Mouse (Mus musculus): ENCODE data around the gene Enthd1.

The Enthd1 gene

GRCm38 (mm10) chr15:80572811-80573520, 8.0 kb upstream of the Enthd1 start:
- DNase-seq = no peak

GRCm38 (mm10) chr15:80572291-80572690, 7.3 kb upstream of the Enthd1 start, which contains the start of gene Grap2:
Gene Grap2, plus strand, starts transcription at chr15:80572594.
- no peak for DNase-seq

GRCm38 (mm10) chr15:80571611-80572010, 6.7 kb upstream of the Enthd1 start:
- DNase-seq = no peak

GRCm38 (mm10) chr15:80570226-80570625, 5.3 kb upstream of the Enthd1 start:
- DNase-seq = no peak

DNA sequence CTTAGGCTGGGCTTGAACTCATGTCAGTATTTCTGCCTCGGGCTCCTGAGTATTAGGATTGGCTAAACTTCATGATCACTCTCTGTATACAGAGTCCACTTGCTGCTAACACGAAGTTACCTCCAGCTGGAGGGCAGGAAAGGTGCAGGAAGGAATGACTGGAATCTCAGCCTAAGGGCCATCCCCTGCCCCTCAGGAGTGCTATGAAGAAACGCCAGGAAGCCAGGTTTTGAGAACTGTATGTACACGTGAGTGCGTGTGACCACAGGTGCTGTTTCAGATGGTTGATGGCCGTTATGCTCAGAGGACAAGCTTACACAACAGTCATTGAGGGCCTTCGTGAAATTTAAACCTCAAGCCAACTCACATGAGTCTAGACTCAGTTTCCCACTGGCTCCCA, 4.2 kb upstream of the Enthd1 start:
- no peak for DNase-seq

- DNase-seq = no peak
Measured at GRCm38 (mm10) chr15:80567731-80568130, 2.8 kb upstream of the Enthd1 start.

DNA sequence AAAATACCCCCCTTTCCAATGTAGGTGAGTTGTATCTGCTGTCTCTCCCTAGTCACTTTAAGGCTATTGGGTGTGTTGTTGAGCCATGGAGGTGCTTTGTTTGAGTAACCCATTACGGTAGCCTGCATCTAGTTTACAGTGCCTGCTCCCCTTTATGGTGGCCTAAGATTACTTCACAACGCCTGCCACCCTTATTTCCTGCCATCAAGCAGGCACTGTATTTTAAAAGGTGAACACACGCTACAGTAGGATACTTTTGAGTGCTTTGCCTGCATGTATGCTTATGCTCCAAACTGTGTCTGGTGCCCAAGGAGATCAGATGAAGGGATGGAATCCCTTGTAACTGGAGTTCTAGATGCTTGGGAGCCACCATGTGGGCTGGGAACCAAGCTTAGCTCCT, 2.2 kb upstream of the Enthd1 start:
- no peak for DNase-seq

GRCm38 (mm10) chr15:80566696-80567095, 1.7 kb upstream of the Enthd1 start:
- DNase-seq = no peak

GRCm38 (mm10) chr15:80563634-80564208, 1.2 kb downstream of the Enthd1 start:
- DNase-seq = peak; percentile 17

DNA sequence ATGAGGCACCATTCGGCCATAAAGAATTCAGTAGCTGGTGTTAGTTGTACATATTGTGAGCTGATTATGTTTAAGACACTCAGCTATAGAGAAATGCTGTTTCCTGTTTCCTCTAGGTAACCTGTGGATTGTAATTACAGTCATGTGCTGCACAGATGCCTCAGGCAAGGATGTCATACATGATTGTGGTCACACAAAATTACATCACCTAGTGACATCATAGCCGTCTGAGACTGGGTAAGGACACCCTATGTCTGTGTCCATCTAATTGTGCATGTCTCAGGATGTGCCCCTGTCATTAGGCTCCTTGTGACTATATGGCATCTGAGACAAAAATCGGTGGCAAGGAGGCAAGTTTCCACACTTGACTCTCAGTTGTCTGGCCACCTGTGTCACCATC, 2.5 kb downstream of the Enthd1 start:
- no peak for DNase-seq

DNA sequence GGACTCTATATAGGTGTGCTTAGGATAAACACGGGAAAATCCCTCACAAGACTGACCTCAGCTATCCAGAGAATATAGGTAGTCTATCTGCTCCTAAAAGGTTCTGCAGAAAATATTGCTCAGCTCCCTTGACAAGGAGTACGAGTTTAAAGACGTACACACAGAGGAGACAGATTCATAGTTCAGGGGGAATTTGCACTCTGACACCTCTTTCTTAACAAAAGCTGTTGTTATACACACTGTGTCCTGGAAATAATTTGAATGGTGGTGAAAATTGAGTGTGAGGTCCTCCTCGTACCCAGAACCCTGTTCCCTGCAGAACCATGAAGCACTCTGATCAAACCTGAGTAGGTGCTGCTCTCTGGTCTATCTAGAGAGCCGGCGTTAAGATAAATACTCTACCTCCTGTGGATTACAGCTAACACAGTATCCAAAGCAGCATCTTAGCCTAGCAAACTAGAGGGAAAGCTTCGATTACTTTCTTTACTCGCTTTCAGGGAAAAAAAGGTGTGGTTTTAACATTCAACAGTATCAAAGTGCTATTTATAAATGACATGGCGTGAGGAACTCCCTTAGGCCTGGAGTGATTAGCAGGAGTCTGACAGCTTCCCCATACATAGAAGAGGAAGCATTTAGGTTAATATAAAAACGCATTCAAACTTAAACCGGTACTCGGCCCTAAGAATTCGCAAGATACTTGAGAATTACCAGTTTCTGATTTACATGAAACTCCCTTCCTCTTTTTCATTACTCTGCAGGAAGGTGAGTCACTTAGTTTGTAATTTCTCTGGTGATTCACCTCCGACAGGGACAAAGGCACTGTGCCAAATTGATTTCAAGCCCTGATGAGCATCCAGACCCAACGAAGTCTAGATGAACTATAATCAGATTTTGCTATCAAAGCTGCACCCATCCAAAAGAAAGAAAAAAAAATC, 4.0 kb downstream of the Enthd1 start:
- DNase-seq = no peak

GRCm38 (mm10) chr15:80559978-80560377, 5.0 kb downstream of the Enthd1 start:
- DNase-seq = no peak

DNA sequence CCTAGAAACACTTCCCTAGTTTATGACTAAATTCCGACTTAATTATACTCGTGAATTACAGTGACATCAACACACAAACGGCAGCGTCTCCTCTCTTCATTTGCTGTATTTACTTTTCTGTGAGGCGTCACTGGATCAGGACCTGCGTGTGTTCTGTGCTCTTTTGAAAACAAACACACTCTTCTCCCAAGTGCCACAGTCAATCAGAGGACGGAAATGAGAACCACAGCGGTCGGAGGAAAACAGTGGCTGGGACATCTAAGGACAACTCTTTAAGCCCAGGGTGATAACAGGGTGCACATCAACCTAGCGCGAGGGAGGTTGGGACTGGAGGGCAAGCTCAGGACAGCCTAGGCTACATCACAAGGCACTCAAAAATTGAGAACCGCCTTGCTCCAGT, 5.4 kb downstream of the Enthd1 start:
- peak; percentile 18 for DNase-seq

DNA sequence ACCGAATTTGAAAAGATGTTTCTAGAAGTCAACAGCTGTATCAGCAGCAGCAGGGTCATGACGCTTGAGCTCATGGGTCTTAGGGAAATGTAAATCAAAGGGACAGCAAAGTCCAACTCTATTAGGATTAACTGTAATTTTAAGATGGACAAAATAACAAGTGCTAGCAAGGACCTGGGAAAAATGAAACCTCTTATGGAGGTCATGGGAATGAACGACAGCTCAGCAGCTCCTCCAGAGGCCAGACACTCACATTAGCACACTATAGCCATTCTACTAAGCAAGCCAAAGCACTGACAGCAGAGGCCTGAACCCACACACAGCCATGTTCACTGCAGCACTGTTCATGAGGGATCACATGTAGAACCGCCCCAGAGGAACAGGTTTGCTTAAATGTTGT, 7.2 kb downstream of the Enthd1 start:
- DNase-seq = no peak

DNA sequence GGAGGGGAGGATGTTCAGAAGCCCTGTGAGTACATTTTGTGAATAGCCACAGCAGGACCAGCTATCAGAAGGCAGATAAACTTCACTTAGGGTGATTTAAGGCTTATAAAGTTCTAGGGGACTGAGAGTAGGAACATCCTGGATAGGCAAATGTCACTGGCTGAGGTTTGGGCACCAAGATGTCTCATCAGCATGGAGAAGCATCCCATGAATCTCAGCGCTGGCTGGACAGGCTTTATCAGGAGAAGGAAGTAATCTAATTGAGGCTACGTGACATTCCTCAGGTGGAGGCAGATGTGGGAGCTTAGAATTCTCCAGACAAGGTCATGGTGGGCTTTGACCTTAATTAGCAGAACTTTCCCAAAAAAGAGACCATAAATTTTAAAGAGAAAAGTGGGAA, 8.9 kb downstream of the Enthd1 start:
- DNase-seq = no peak

DNA sequence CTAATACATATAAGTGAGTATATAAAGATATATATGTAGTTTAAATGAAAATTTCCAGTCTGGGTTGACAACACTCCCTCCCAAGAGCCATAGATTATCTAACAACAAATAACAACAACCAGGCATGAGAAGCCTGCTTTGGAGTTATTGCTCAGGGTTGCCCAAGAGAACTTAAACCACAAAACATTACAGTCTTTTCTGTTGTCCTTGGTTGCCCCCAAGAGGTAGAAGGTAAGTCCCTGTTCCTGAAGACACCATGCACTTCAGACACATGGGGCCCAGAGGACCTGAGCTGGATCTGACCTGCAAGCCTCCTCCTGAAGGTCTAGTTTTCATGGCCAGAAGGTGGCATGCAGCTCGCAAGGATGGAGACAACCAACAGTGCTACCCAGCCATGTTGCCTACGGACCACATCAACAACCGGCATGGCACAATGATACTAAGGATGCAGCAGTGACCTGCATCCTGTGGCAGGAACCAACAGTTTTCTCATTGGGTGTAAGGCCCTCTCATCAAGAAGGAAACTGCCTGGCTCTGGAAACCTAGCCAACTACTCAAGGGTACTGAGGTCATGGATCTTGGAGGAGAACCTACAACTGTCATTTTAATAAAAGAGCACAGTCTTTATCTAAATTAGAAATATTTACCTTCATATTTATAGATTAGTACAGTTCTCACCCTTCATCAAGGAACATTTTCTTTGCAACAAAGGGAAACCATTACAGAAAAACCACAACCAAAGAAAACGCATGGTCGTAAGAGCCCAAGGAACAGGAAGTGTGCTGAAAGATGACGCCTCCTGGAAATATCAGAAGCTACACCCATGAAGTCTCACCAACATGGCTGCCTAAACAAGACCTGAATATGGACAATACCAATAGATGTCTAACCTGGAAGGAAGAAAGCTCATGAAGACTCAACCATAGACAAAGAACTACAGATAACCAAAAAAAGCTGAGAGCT, 9.8 kb downstream of the Enthd1 start:
- DNase-seq = no peak

DNA sequence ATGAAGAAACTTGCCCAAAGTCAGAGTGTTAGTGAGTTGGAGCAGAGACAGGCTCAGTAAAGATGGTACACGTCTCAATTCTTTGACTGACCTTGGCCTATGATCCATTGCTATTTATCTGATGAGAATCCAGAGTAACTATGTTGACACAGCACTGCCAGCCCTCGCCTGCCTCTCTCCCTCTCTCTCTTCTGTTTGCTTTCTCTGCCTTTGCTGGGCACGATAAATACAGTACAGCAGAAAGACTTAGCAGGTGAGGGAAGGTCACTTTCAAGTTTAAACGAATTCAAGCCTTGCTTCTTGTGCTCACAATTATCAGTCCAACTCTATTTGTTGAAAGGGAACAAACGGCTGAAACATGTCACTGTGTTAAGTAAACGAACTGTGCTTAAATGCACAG, 19.5 kb downstream of the Enthd1 start:
- no peak for DNase-seq

- DNase-seq = no peak
Measured at GRCm38 (mm10) chr15:80544115-80544514, 20.8 kb downstream of the Enthd1 start.

DNA sequence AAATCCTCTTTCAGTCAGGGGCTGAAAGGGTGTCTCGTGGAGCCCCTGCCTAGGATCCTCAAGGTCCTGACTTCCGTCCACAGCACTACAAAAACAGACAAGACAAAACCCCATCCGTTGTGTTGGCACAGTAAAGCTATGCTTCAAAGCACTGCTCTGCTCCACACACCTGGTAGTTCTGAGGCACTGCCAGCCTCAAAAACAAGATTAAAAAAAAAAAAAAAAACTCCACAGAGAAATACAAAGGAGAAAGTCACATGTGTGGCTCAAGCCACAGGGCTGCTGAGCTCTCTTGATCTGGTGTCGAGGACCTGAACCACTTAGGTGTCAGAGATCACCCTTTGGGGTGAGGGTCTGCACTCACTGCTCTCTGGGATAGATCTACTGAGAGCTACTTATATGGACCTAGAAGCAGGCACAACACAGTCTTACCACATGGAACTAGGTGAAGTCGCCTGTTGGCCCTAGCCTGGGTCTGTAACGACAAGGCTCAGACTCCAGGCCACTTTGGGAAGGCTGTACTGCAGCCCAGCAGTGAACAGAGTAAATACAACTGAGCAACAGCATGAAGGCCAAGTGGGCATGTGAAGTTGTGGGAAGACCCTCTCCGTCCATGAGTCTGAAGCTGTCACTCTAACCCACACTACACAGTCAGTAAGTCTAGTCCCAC, 26.1 kb downstream of the Enthd1 start:
- no peak for DNase-seq

- DNase-seq = no peak
Measured at GRCm38 (mm10) chr15:80538075-80538474, 26.9 kb downstream of the Enthd1 start.

DNA sequence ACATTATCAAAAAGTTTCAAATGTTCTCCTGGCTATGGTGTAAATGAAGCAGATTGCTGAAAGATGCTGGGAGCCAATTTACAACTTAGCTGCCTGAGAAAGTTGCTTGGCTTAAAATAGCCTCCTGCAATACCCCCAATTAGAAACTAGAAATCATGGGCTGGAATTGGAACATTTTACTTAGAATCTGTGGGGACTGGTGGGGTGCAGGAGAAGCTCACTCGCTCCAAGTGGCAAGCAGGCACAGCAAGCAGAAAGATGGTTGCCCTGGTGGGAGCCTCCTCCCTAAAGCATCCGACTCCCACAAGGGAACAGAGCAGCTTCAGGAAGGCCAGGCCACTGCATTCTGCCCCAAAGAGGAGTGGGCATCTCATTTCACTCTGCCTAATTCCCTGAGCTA, 28.9 kb downstream of the Enthd1 start:
- DNase-seq = no peak

GRCm38 (mm10) chr15:80533274-80533673, 31.7 kb downstream of the Enthd1 start:
- no peak for DNase-seq
